Mouse (Mus musculus): Measurements from ENCODE around the gene Foxp1.

Gene Foxp1

DNA sequence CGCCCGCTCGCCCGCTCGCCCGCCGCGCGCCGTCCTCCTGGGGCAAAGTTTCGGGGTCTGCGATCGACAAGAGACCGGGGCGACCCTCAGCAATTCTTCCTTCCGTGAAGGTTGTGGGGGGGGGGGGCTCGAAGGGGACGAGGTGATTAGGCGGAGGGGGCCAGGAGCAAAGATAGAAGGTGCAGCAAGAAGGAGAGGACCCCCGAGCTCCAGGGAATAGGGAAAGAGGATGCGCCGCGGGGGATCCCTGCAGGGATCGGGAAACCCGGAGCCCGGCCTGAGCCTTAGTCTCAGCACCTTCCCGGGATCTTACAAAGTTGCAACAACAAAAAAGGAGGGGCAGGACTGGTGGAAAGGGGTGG is 1.9 kb downstream of the Foxp1 start:
- DNase-seq (ENCODE audit: low spot score): no peak

GRCm38 (mm10) chr6:99519806-99520675 is 2.5 kb downstream of the Foxp1 start:
- peak; percentile 59 for DNase-seq (ENCODE audit: low spot score)

- no peak for DNase-seq (ENCODE audit: low spot score)
These were observed 3.5 kb downstream of the Foxp1 start for GRCm38 (mm10) chr6:99519052-99519451.

GRCm38 (mm10) chr6:99515667-99516199 is 6.8 kb downstream of the Foxp1 start:
- no peak for DNase-seq (ENCODE audit: low spot score)

DNA sequence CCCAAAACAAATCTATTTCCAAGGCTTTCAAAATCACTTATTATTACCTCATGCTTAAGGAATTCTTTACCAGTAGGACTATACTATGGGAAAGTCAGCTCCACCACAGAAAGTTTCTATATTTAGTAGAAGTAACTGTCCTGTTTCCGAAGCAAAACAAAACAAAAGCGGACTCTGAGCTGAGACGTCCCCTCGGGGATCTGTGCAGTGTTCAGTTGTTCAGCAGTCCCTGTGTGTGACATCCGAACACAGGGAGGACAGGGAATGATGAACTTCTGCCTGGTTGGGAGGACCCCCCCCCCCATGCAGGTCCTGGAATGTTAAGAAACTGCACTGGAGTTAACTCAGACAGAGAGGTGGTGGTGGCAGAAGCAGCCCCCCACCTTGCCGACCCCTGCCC is 10.7 kb downstream of the Foxp1 start:
- DNase-seq (ENCODE audit: low spot score): no peak

GRCm38 (mm10) chr6:99509189-99509592 is 13.3 kb downstream of the Foxp1 start:
- DNase-seq (ENCODE audit: low spot score): no peak

DNA sequence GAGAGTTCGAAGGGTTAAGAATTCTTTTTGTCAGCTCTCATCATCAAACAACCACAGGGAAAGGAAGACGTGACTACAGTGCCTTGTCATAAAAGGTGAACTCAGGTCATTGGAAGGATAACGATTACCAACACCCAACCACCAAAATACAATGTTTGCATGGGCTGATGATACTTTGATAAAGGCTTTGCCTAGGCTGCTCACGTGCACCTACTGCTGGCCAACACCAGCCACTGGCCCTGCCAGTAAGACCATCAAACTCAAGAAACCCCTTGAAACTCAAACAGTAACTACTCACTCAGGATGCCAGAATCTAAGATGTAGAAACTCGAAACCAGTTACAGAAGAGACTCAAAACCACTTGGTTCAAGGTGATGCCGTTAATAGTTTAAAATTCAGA is 15.7 kb downstream of the Foxp1 start:
- DNase-seq (ENCODE audit: low spot score): no peak

GRCm38 (mm10) chr6:99503741-99504140 is 18.8 kb downstream of the Foxp1 start:
- no peak for DNase-seq (ENCODE audit: low spot score)

GRCm38 (mm10) chr6:99502727-99503126 is 19.8 kb downstream of the Foxp1 start:
- DNase-seq (ENCODE audit: low spot score): no peak

- no peak for DNase-seq (ENCODE audit: low spot score)
These were observed 20.2 kb downstream of the Foxp1 start for GRCm38 (mm10) chr6:99502314-99502713.

GRCm38 (mm10) chr6:99500570-99501270 is 21.8 kb downstream of the Foxp1 start:
- DNase-seq (ENCODE audit: low spot score): no peak

DNA sequence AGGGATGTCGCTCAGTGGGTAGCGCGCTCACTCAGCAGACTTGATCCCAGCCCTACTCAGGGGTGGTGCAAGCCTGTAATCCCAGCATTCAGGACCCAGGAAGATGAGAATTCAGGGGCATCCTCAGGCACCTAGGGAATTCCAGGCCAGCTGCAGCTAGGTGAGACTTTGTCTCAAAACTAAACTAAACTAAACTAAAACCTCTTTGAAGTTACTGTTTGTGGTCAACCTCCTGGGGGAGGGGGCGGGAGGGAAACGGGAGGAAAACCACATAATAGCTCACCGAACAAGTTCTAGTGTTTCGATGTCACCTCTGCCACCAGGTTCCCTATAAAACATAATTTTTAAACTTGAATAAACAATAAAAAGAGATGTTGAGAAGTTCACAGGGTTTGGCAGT is 24.4 kb downstream of the Foxp1 start:
- no peak for DNase-seq (ENCODE audit: low spot score)

DNA sequence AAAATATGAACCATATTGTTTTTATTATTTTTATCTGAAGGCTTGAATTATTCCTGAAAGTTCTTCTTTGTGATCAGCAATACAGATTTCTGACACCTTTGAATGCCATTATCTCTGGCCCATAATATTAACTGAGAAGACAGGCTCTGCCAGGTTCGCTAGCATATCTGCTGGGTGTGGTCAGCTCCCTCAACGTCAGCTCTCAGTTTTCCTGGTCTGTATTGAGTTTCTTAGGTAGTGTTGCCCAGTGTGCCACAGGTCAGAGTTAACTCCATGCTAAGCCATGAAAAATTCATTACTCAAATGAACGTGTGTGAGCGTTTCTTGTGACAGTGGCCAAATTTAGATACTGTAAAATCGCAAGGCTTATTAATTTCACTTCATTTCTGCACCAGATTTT is 26.4 kb downstream of the Foxp1 start:
- DNase-seq (ENCODE audit: low spot score): no peak

GRCm38 (mm10) chr6:99492937-99493336 is 29.6 kb downstream of the Foxp1 start:
- no peak for DNase-seq (ENCODE audit: low spot score)

GRCm38 (mm10) chr6:99491979-99492544 is 30.5 kb downstream of the Foxp1 start:
- no peak for DNase-seq (ENCODE audit: low spot score)

- no peak for DNase-seq (ENCODE audit: low spot score)
These were observed 31.4 kb downstream of the Foxp1 start for GRCm38 (mm10) chr6:99491146-99491545.

DNA sequence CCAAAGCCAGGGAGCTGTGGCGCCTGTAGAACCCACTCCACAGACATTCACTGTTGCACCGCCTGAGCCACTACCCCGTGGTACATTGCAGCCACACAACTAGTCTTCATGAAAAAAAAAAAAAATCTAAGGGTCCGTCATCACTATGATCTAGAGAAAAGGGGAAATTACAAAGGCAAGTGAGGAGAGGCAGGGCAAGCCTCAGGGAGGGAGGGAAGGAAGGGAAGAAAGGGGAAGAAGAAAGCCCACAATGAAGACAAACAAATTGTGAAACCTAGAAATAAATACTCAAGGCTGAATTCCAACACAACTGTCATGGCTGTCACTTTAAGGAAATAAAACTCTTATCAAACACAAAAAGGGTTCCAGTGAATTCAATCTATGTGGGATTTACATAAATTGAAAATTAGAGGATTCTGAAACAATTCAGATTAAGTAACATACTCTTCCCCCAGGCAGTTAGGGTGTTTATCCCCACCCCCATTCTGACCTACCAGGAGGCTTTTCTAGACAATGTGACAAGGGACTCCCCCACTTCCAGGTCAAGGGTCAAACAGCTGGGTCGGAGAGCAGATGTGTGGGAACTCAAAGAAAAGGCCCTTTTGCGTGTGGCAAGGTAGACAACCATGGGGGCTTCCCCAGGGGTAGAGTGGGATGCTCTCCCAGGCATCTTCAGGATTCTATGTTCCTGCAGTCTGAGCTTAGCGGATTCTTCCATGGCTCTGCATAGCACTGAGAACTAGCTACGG is 32.4 kb downstream of the Foxp1 start:
- no peak for DNase-seq (ENCODE audit: low spot score)

- DNase-seq (ENCODE audit: low spot score): no peak
These were observed 33.1 kb downstream of the Foxp1 start for GRCm38 (mm10) chr6:99489423-99489822.

GRCm38 (mm10) chr6:99485884-99486640 is 36.5 kb downstream of the Foxp1 start:
- peak; percentile 20 for DNase-seq (ENCODE audit: low spot score)

DNA sequence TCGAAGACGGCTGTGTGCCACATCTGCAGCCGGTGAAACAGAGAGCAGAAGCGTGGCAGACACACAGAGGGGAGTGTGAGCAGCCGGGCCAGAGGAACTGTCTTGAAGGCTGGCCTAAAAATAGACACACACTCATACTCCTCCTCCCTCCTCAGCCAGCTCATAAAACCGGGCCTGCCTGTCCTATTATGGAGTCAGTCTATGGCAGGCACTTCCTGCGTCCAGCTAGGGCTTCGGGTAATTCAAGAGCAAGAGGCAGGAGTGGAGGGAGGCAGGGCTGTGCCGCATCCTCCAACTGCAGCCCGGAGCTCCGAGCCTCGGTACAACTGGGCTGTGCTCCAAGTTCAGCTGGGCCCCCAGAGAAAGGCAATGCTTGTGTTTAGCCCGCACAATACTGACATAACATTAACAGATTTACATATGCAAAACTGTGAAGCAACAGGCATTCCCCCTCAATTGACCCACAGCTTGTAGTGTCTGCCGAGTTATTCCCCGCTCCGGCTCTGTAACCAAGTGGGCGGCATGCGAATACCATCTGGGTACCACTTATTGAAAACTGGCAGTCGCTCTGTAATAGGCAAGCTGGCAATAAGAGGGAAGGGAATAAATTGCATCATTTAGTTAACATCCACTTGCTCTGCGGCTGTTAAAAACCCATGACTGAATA is 37.2 kb downstream of the Foxp1 start:
- peak; percentile 61 for DNase-seq (ENCODE audit: low spot score)

- no peak for DNase-seq (ENCODE audit: low spot score)
These were observed 37.7 kb downstream of the Foxp1 start for GRCm38 (mm10) chr6:99484884-99485216.
